Mouse (Mus musculus): ENCODE results near the gene Kcnk13. TPM values are rescaled to one million over a fixed set of nuclear protein-coding genes. Genes with fewer than 3 reads are reported as not detected.

The Kcnk13 gene
- polyA plus RNA-seq, 1 experiment from 2014 or later = 0.41 TPM

- 80% methylated on average over 7 of the region's 7 CpGs for WGBS
Observed at GRCm38 (mm10) chr12:99956411-99956810, 7.9 kb upstream of the Kcnk13 start.

DNA sequence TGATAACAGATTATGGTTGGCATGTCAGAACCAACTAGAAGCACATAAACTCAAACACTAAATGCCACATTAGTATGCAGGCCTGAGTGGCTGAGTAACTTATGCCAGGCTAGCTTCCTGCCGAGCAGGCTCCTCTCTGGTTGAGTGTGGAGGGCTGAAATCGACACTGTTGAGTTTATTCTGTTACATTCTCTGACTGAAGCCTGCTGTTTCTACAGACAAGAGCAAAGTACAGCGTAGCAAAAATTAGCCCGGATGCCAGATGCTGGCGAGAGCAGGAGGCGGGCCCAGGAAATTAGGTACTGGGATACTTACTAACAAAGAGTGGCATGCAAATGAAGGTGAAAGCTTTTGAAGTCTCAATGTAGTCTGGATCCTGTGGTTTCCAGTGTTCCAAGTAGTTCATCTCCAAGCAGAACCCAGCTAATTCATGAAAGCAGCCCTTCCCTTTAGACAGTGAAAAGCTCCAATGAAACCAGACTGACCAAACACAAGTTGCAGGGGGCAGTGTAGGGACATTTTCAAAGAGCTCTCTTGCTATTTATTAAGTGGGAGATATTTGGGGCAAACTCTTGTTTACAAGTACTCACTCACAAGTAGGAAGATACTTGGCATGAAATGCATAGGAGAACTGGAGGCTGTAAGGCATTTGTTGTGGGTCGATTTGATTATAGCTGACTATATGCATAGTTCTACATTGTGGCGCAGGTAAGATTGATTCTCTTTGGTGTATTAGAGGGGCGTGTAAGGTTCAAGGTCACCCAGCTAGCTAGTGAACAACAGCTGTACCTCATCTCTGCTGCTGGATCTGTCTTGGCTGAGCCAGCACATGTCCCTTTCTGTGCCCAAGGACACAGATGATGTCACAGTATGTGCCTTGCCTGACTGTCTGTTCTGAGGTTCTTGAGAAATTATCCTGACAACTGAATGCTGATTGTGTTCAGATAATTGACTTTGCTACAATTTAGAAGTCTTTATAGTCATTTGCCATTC, 5.9 kb upstream of the Kcnk13 start:
- 66% methylated on average over 9 of the region's 9 CpGs for WGBS
- no peaks in the 10 kb centered on the region for H3K36me3 ChIP-seq (replicated peaks; ENCODE audit: control insufficient read depth, insufficient read depth, low read depth, low read length)
- no peak for ATAC-seq (replicated peaks; ENCODE audit: insufficient number of reproducible peaks, low FRiP score, low TSS enrichment, low read depth)
- DNase-seq (ENCODE audit: low spot score) = no peak
- H3K4me1 ChIP-seq (ENCODE audit: control insufficient read depth, insufficient read depth, low read length) = no peaks in the 10 kb centered on the region
- no peak overlapping the region for H3K27ac ChIP-seq (replicated peaks; ENCODE audit: low read depth, low read length)
- no peaks in the 10 kb centered on the region for H3K9me3 ChIP-seq (replicated peaks; ENCODE audit: control insufficient read depth, low read length)
- H3K4me2 ChIP-seq (ENCODE audit: low read depth, low read length) = no peak overlapping the region
- H3K9ac ChIP-seq (replicated peaks; ENCODE audit: low read length) = no peak overlapping the region
- H3K27me3 ChIP-seq (ENCODE audit: control insufficient read depth, insufficient read depth, low read length) = no peaks in the 10 kb centered on the region
- no peak overlapping the region for H3K4me3 ChIP-seq (ENCODE audit: low read depth, low read length)

More at GRCm38 (mm10) chr12:99956411-99956810, 7.9 kb upstream of the Kcnk13 start:
- H3K9me3 ChIP-seq (replicated peaks; ENCODE audit: control insufficient read depth, low read length) = no peaks in the 10 kb centered on the region
- no peak overlapping the region for H3K4me3 ChIP-seq (ENCODE audit: low read depth, low read length)
- no peak overlapping the region for H3K9ac ChIP-seq (replicated peaks; ENCODE audit: low read length)
- H3K4me1 ChIP-seq (ENCODE audit: control insufficient read depth, insufficient read depth, low read length) = no peaks in the 10 kb centered on the region
- H3K27me3 ChIP-seq (ENCODE audit: control insufficient read depth, insufficient read depth, low read length) = no peaks in the 10 kb centered on the region
- no peak for ATAC-seq (replicated peaks; ENCODE audit: insufficient number of reproducible peaks, low FRiP score, low TSS enrichment, low read depth)
- no peak overlapping the region for H3K4me2 ChIP-seq (ENCODE audit: low read depth, low read length)
- no peak overlapping the region for H3K27ac ChIP-seq (replicated peaks; ENCODE audit: low read depth, low read length)
- H3K36me3 ChIP-seq (replicated peaks; ENCODE audit: control insufficient read depth, insufficient read depth, low read depth, low read length) = no peaks in the 10 kb centered on the region
- DNase-seq (ENCODE audit: low spot score) = no peak

DNA sequence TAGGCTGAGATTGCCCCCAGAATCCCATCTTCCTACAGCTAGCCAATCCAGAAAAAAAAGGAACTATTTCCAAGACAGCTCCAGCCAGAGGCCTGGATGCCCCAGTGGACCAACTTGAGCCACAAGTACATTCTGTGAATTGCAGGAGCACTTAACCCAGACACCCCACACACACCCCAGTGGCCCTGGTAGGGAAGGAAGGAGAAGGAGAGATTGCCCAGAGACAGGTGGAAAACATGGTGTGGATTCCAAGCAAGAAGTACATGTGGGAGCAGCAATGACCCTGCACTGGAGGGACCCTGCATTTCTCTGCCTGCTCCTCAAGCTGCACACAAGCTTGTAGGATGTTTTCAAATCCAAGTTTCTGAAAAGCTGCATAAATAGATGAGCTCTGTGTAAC, 5.0 kb upstream of the Kcnk13 start:
- no peak for ATAC-seq (replicated peaks; ENCODE audit: insufficient number of reproducible peaks, low FRiP score, low TSS enrichment, low read depth)

DNA sequence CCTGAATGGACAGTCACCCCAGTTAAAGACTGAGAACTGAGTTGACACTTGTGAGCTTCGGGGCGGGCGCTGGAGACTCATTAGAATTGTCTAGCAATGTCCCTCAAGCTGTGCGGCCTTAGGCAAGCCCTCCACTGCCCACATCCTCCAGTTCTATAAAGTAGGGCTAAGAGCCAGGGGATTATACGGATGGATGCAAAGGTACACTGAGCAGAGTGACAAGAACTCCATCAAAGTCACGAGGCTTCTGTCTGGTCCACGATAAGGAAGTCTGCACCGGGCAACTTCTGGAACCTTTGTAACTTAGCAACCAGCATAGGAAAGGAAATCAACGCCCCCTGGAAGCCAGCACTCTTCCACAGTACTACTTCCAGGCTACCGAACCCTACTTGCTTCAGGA, 4.4 kb upstream of the Kcnk13 start:
- DNase-seq (ENCODE audit: low spot score) (no peak), ATAC-seq (replicated peaks; ENCODE audit: insufficient number of reproducible peaks, low FRiP score, low TSS enrichment, low read depth) (no peak)
- H3K9ac ChIP-seq (replicated peaks; ENCODE audit: low read length) = no peak overlapping the region

More for the DNA sequence above, 5.0 kb upstream of the Kcnk13 start:
- Histone ChIP-seq H3K27me3 (ENCODE audit: control insufficient read depth, insufficient read depth, low read length) (peaks cover 7% of the 10 kb centered on the region), H3K4me2 (ENCODE audit: low read depth, low read length) (no peak overlapping the region), H3K4me1 (ENCODE audit: control insufficient read depth, insufficient read depth, low read length) (no peaks in the 10 kb centered on the region), H3K36me3 (replicated peaks; ENCODE audit: control insufficient read depth, insufficient read depth, low read depth, low read length) (no peaks in the 10 kb centered on the region), H3K4me3 (ENCODE audit: low read depth, low read length) (no peak overlapping the region), H3K9me3 (replicated peaks; ENCODE audit: control insufficient read depth, low read length) (no peaks in the 10 kb centered on the region), H3K27ac (replicated peaks; ENCODE audit: low read depth, low read length) (no peak overlapping the region), H3K9ac (replicated peaks; ENCODE audit: low read length) (no peak overlapping the region)
- peak; percentile 23 for DNase-seq (ENCODE audit: low spot score)

DNA sequence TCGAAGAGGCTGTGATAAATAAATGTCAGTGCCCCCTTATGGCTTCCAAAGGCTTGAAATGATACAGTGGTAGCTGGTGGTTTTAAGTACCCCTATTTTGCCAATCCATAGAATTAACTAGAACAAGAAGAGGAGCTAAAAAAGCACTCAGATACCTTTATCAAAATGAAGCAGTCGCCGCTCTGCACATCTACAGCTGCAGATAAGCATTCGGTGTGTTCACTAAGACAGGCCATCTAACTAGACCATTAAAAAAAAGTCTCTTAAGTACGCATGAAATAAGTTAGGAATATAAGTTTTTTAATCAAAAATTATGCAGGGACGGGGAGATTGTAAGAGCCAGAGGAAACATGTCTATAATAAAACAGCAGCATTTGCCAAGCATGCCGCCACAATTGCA, 3.6 kb upstream of the Kcnk13 start:
- Histone ChIP-seq H3K27ac (replicated peaks; ENCODE audit: low read depth, low read length) (no peak overlapping the region), H3K9ac (replicated peaks; ENCODE audit: low read length) (no peak overlapping the region), H3K9me3 (replicated peaks; ENCODE audit: control insufficient read depth, low read length) (no peaks in the 10 kb centered on the region), H3K27me3 (ENCODE audit: control insufficient read depth, insufficient read depth, low read length) (peaks cover 15% of the 10 kb centered on the region), H3K36me3 (replicated peaks; ENCODE audit: control insufficient read depth, insufficient read depth, low read depth, low read length) (no peaks in the 10 kb centered on the region), H3K4me3 (ENCODE audit: low read depth, low read length) (no peak overlapping the region), H3K4me2 (ENCODE audit: low read depth, low read length) (no peak overlapping the region), H3K4me1 (ENCODE audit: control insufficient read depth, insufficient read depth, low read length) (peaks cover under 1% of the 10 kb centered on the region; the same call in 1 of the 2 replicates)
- no peak for DNase-seq (ENCODE audit: low spot score)
- 93% methylated on average over 7 of the region's 7 CpGs for WGBS
- no peak for ATAC-seq (replicated peaks; ENCODE audit: insufficient number of reproducible peaks, low FRiP score, low TSS enrichment, low read depth)

More for the DNA sequence above, 4.4 kb upstream of the Kcnk13 start:
- no peaks in the 10 kb centered on the region for H3K9me3 ChIP-seq (replicated peaks; ENCODE audit: control insufficient read depth, low read length)
- no peak overlapping the region for H3K4me2 ChIP-seq (ENCODE audit: low read depth, low read length)
- H3K4me3 ChIP-seq (ENCODE audit: low read depth, low read length) = no peak overlapping the region
- H3K27me3 ChIP-seq (ENCODE audit: control insufficient read depth, insufficient read depth, low read length) = peaks cover 13% of the 10 kb centered on the region
- no peaks in the 10 kb centered on the region for H3K36me3 ChIP-seq (replicated peaks; ENCODE audit: control insufficient read depth, insufficient read depth, low read depth, low read length)
- no peak overlapping the region for H3K27ac ChIP-seq (replicated peaks; ENCODE audit: low read depth, low read length)
- H3K4me1 ChIP-seq (ENCODE audit: control insufficient read depth, insufficient read depth, low read length) = no peaks in the 10 kb centered on the region; the same call in 1 of the 2 replicates
- 30% methylated on average over 10 of the region's 10 CpGs for WGBS

DNA sequence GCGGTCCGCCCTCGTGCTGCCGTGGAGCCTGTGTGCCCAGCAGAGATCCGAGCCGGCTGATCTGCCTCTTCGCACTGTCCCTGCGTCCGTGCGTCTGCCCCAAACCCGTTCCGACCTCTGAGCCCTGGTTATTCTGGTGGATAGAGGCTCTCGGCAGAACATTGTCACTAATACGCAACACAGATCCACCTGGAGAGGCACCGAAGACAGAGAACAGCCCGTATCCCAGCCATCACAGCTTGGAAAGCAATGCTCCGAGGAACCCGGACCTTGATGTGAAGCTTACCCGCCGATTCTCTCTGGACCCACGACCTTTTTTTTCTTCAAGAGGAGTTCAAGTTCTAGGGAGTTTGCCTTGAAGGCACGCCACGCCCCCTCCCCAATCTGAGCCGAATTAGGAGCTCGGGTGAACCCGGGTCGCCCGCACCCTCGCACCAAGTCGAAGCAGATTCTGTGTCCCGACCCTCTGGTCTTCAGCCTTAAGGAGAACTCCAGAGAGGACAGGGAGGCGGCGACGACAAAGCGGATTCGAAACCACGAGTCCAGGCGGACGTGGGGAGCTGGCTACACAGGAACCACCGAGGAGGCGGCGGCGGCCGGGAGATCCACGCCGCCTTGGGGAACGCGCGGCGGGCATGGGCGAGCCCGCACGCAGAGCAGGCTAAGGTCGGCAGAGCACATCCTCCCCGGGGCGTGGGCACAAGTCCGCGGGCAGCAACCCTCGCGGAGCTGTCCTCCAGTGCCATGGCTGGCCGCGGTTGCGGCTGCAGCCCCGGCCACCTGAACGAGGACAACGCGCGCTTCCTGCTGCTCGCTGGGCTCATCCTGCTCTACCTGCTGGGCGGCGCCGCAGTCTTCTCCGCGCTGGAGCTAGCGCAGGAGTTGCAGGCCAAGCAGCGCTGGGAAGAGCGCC, 1.2 kb downstream of the Kcnk13 start:
- H3K27me3 ChIP-seq (ENCODE audit: control insufficient read depth, insufficient read depth, low read length) = peaks cover 42% of the 10 kb centered on the region
- H3K9me3 ChIP-seq (replicated peaks; ENCODE audit: control insufficient read depth, low read length) = no peaks in the 10 kb centered on the region
- peak overlapping the region; percentile 93 for H3K4me2 ChIP-seq (ENCODE audit: low read depth, low read length)
- H3K4me1 ChIP-seq (ENCODE audit: control insufficient read depth, insufficient read depth, low read length) = peaks cover 5% of the 10 kb centered on the region
- H3K36me3 ChIP-seq (replicated peaks; ENCODE audit: control insufficient read depth, insufficient read depth, low read depth, low read length) = no peaks in the 10 kb centered on the region
- DNase-seq (ENCODE audit: low spot score) (peak; percentile 37), ATAC-seq (replicated peaks; ENCODE audit: insufficient number of reproducible peaks, low FRiP score, low TSS enrichment, low read depth) (0 out of 2 replicates have a peak, but pooled peaks have one; percentile 26)
- peak overlapping the region; percentile 48 for H3K4me3 ChIP-seq (ENCODE audit: low read depth, low read length)
- WGBS = under 1% methylated on average over 77 of the region's 77 CpGs
- no peak overlapping the region for H3K27ac ChIP-seq (replicated peaks; ENCODE audit: low read depth, low read length)
- H3K9ac ChIP-seq (replicated peaks; ENCODE audit: low read length) = peak overlapping the region; percentile 43

- Histone ChIP-seq H3K4me2 (ENCODE audit: low read depth, low read length) (peak overlapping the region; percentile 93), H3K9ac (replicated peaks; ENCODE audit: low read length) (peak overlapping the region; percentile 43), H3K36me3 (replicated peaks; ENCODE audit: control insufficient read depth, insufficient read depth, low read depth, low read length) (no peaks in the 10 kb centered on the region), H3K4me3 (ENCODE audit: low read depth, low read length) (peak overlapping the region; percentile 48), H3K9me3 (replicated peaks; ENCODE audit: control insufficient read depth, low read length) (no peaks in the 10 kb centered on the region), H3K4me1 (ENCODE audit: control insufficient read depth, insufficient read depth, low read length) (peaks cover 5% of the 10 kb centered on the region), H3K27ac (replicated peaks; ENCODE audit: low read depth, low read length) (no peak overlapping the region), H3K27me3 (ENCODE audit: control insufficient read depth, insufficient read depth, low read length) (peaks cover 42% of the 10 kb centered on the region)
- WGBS = 3% methylated on average over 25 of the region's 25 CpGs
- ATAC-seq (replicated peaks; ENCODE audit: insufficient number of reproducible peaks, low FRiP score, low TSS enrichment, low read depth) = 0 out of 2 replicates have a peak, but pooled peaks have one; percentile 20
- peak; percentile 20 for DNase-seq (ENCODE audit: low spot score)
Observed at GRCm38 (mm10) chr12:99966116-99966770, 1.9 kb downstream of the Kcnk13 start.

Measured in embryonic facial prominence, embryonic 11.5 days (tissue).